Mouse (Mus musculus): Measurements from ENCODE around the gene Tnfrsf12a. TPM values are rescaled to one million over a fixed set of nuclear protein-coding genes. Genes with fewer than 3 reads are reported as not detected.

Gene Tnfrsf12a
- total RNA-seq (2023), result 10 to 100 TPM; 10.2 to 15.2 TPM

DNA sequence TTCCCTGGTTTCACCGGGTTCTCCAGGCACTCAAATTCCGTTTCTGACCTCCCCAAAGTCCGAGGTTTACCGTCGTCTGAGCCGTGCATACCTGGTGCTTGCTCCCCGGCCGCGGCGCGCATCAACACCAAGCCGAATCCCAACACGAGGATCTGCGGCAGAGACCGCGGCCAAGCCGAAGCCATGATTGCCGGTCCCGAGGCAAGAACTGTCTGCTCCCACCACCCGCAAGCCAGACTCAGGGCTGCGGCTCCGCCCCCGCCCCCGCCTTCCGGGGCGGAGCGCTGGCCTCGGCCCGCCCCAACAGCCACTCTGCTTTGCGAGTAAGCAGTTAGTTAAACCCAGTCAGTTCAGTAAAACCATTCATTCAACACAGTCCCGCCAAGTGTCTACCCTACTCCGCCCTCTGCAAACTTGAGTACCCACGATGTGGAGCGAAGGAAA is at the start of gene Tnfrsf12a:
TSS of gene Tnfrsf12a (minus strand) at position 233 of the 444 bp plus-strand sequence.

GRCm38 (mm10) chr17:23725999-23726757 is 48.9 kb upstream of the Tnfrsf12a start, which contains the start of gene Pkmyt1:
Gene Pkmyt1 (plus strand): TSS chr17:23726336.

GRCm38 (mm10) chr17:23722376-23723125 is 45.3 kb upstream of the Tnfrsf12a start, which contains the start of gene 1520401A03Rik:
Gene 1520401A03Rik (minus strand): TSS chr17:23722783.

GRCm38 (mm10) chr17:23683856-23684672 is 6.8 kb upstream of the Tnfrsf12a start, which contains the start of gene Cldn9:
Gene Cldn9 (minus strand): TSS chr17:23684026.

DNA sequence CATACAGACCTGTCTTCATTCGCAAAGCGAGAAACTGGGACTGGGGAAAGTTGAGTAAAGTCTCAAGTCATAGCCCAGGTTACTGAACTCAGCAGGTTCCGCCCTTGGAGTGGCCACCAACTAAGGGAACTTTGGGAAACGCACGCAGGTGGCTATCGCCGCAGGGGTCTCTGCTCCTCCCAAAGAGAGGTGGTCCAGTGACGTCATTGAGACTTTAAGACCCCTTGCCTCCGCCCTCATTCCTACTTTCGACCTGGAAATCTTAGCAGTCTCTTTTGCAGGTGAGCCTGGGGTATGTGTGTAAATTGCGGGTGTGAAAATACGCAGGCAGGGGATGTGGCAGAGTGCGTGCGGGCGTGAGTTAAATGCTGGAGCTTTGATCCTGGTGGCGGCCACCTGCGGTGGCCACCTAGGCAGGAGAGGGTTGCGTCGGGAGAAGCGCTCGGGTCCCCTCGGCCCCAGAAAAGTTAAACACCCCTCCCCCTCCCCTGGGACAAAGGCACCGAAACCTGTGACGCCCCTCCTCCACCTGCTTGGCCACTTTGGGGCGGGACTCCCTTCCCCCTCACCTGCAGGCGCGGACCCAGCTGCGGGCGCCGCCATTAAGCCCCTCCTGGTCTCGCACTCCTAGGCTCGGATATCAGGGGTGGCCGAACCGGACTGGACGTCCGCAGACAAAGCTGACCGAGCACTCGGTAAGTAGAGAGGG is 2.0 kb upstream of the Tnfrsf12a start, which contains the start of gene Cldn6:
TSS of gene Cldn6 (plus strand) at position 123 of the 709 bp plus-strand sequence.

GRCm38 (mm10) chr17:23673424-23674073 is 3.7 kb downstream of the Tnfrsf12a start, which contains the start of the genes Hcfc1r1 and Thoc6:
Gene Hcfc1r1 (plus strand): TSS chr17:23673596.
Gene Thoc6 (minus strand): TSS chr17:23673882.

DNA sequence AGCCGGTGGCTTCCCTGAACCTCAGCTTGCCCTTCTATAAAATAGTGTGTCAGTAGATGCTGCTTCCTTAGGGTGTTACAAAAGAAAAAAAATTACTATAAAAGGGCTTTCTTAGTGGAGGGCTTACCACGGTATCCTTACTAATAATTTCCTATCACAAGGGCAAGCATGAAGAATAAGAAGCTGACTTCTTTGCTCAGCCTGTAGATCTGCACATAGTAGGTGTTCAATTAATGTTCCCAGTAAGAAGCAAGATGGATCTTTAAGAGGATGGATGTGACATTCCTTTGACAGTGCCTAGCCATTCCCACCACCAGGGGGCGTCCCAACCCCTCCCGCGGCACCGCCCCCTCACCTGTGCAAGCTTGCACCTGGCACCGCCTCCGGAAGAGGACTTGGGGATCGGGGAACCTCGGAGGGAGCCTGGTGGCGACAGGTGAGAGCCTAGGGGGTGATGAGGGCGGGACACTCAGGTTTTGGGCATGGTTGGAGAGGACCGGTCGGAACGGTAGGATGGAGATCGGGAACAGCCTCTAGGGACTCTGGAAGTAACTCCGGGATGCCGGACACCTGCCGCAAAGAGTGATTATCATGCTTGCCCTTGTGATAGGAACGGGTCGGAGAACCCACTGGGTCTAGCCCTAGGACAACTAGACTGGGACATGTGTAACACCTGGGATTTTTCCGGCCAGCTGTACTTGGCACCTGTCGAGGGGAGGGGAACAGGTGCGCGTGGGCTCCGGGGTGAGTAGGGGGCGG is 17.0 kb downstream of the Tnfrsf12a start, which contains the start of gene Bicdl2:
TSS of gene Bicdl2 (plus strand) at position 390 of the 759 bp plus-strand sequence.

DNA sequence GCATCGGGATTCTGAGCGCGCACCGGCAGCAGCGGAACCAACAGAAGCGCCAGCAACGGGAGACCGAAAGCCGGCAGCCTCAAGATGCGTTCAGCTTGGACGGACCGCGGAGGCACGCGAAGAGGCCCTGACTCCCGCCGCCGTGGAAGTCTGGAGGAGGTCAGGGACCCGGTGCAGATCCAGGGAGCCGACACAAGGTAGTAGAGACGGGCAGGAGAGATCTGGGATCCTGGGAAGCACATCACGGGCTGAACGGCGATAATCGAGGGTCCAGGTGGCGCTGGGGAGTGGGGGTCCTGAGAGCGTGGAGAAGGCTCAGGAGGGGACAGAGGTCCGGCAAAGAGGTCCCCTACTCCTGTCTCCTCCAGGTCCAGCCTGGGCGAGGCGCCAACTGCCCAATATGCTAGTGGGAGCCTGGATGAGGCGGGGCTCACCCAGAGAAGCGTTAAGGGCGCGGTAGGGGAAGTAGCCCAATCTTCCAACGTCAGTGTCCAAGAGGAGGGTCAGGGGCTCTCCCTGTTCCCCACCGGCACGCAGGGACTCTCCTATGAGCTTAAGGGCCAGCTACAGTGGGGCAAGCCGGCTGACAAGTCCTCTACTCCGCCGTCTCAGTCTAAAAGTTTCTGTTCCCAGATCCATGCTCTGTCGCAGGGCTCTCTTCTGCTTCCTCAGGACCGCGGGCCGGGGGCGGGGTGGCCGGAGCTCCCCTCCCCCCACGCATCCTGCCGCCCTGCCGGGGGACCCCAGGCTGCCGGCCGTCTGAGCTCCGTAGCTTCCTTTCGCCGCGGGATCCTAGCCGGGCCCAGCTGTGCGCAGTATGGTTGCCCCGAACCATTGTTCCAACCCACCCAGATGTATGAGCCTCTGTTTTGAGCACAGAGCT is 32.4 kb downstream of the Tnfrsf12a start, which contains the start of gene Mmp25:
TSS of gene Mmp25 (minus strand) at position 665 of the 883 bp plus-strand sequence.

Other genes starting within 250 kb of the Tnfrsf12a start
- not detected for gene Vmn2r117, start 197.8 kb downstream of the Tnfrsf12a start, total RNA-seq (2023)
- gene Zfp213, start 113.2 kb downstream of the Tnfrsf12a start, total RNA-seq (2023), result 10 to 100 TPM in 1 of 2 experiments, 1 to 10 TPM in 1; 8.3 to 11.5 TPM
- not detected for gene Zfp13, start 78.0 kb downstream of the Tnfrsf12a start, total RNA-seq (2023)
- gene Zscan10, start 76.6 kb downstream of the Tnfrsf12a start, total RNA-seq (2023), result not detected
- not detected for gene Mmp25, start 32.2 kb downstream of the Tnfrsf12a start, total RNA-seq (2023)
- under 1 TPM in 1 of 2 experiments, not detected in 1; 0.36 TPM for gene Bicdl2, start 17.0 kb downstream of the Tnfrsf12a start, total RNA-seq (2023)
- 10 to 100 TPM; 40.1 to 46.3 TPM for gene Hcfc1r1, start 3.9 kb downstream of the Tnfrsf12a start, total RNA-seq (2023)
- gene Thoc6, start 3.6 kb downstream of the Tnfrsf12a start, total RNA-seq (2023), result 10 to 100 TPM; 24.5 to 27.7 TPM
- gene Cldn6, start 1.8 kb upstream of the Tnfrsf12a start, total RNA-seq (2023), result not detected
- gene Cldn9, start 6.6 kb upstream of the Tnfrsf12a start, total RNA-seq (2023), result not detected
- not detected for gene 1520401A03Rik, start 45.3 kb upstream of the Tnfrsf12a start, total RNA-seq (2023)
- 10 to 100 TPM; 32.9 to 38.9 TPM for gene Pkmyt1, start 48.9 kb upstream of the Tnfrsf12a start, total RNA-seq (2023)
- gene Paqr4, start 63.4 kb upstream of the Tnfrsf12a start, total RNA-seq (2023), result 1 to 10 TPM in 1 of 2 experiments, under 1 TPM in 1; 0.20 to 1.0 TPM
- gene Kremen2, start 68.4 kb upstream of the Tnfrsf12a start, total RNA-seq (2023), result not detected
- gene Flywch1, start 94.1 kb upstream of the Tnfrsf12a start, total RNA-seq (2023), result 10 to 100 TPM; 24.9 to 32.8 TPM
- gene Flywch2, start 108.6 kb upstream of the Tnfrsf12a start, total RNA-seq (2023), result not detected
- 1,000 to 10,000 TPM; 1,310 to 1,340 TPM for gene Srrm2, start 113.1 kb upstream of the Tnfrsf12a start, total RNA-seq (2023)
- 100 to 1,000 TPM; 164 to 171 TPM for gene Elob, start 151.7 kb upstream of the Tnfrsf12a start, total RNA-seq (2023)
- gene Prss33, start 158.6 kb upstream of the Tnfrsf12a start, total RNA-seq (2023), result not detected
- not detected for gene Prss32, start 166.4 kb upstream of the Tnfrsf12a start, total RNA-seq (2023)
- under 1 TPM in 1 of 2 experiments, not detected in 1; 0.41 TPM for gene Prss41, start 166.7 kb upstream of the Tnfrsf12a start, total RNA-seq (2023)
- not detected for gene Prss21, start 190.6 kb upstream of the Tnfrsf12a start, total RNA-seq (2023)
- gene Dcpp1, start 203.4 kb upstream of the Tnfrsf12a start, total RNA-seq (2023), result not detected
- gene Dcpp2, start 203.4 kb upstream of the Tnfrsf12a start, total RNA-seq (2023), result not detected
- gene Dcpp3, start 240.0 kb upstream of the Tnfrsf12a start, total RNA-seq (2023), result not detected

All from B cell, adult 67 days (primary cell).